Mouse (Mus musculus) cerebellum, postnatal 10 days (tissue): Measurements from ENCODE around the gene Sgpp2.

ENCODE experiments used
- DNase-seq, 2 experiments: peaks; one replicate each; pipeline ENCODE4 v3.0.0; 2021; ENCODE audit warnings: mixed read lengths in 2 of 2

The Sgpp2 gene

DNA sequence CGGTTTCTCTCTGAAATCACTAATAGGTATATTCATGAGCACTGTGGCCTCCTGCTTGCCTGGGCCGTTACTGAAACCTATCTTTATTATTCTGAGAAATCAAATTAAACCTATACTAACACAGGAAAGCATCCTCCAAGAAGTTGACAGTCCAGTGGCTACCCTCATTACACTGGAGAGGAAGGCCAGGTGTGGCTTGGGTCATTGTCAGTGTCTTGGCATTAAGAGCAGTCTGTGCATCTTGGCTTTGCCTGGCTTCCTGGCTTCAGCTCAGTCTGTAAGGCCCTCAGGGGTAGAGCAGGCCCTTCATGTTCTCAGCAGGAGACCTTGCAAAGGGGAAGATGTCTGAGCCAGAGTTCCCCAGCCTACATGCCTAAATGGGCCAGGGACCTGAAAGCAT is 99.3 kb downstream of the Sgpp2 start:
- no peak for DNase-seq

DNA sequence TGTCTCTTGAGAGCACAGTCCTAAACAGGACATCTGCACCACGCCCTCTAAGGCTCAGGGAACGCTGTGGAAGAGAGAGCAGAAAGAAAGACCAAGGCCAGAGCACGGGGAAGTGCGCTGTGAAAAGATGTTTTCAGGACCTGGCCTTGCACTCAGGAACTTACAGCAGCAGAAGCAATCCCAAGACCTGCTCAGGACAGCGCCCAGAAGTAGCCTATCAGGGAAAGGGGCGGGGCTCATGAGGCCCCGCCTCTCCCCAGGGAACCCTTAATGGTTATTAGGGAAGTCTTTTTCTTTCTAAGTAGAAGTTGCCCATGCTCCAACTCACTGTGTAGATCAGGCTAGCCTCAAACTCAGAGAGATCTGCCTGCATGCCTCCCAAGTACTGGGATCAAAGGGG is 102.5 kb downstream of the Sgpp2 start:
- no peak for DNase-seq

DNA sequence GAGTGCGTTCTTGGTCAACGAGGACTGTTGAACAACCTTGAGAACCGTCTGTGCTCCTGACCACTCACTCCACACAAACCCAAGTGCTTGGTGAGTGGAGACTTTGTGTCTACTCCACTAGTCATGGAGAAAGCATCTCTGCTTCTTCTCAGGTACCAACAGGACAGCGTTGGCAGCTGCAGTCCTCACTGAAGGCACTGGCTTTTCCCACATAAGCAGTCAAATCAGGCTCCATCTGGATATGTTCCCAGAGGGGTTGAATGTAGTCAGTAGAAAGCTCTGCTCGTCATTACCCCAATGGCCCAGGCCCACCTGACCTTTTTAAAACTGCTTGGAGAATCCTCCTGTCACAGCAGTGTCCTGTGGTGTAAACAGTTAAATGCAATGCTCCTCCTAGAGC is 104.3 kb downstream of the Sgpp2 start:
- no peak for DNase-seq

DNA sequence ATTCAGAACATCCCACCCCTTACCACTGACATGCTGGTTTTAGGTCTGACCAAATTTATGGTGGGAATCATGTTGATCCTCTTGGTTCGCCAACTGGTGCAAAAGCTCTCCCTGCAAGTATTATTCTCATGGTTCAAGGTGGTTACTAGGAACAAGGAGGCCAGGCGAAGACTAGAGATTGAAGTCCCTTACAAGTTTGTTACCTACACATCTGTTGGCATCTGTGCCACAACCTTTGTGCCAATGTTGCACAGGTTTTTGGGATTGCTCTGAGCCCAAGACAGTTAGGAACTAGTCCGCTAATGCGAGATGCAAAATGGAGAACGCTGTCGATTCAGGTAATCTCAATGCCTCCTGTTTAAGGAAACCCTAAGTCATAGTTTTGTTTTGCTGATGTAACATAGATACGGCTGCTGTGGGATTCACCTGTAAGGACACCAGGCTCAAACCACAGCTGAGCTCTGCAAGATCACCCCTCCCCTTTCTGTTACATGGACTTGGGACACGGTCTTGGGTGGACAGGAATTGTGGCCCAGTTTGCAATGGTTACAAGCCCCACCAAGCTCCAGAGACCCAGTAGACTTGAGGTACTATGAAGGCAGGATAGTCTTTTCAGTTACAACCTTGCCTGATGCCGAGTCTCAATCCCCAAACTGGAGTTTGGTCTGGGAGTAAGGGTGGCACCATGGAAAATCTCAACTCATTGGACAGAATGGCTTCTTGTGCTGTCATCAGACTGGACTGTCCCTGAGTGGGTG is 107.2 kb downstream of the Sgpp2 start:
- no peak for DNase-seq

DNA sequence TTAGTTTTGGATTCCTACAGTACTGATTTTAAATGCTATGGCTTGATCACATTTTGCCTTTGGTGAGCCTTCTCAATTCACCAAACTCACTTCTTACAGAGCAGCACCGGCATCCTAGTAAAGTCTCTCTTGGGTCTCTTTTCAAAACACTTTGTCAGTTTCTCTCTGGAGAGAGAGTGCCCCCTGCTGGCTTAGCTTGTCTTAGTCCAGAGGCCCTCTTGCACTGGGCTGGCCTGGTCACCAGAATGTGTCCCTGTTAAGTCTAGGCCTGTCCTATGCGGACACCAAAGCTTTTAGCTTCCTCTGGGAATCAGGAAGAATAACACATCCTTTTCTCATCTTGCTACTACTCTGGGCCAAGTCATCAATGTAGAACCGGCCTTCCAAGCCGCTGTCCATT is 109.4 kb downstream of the Sgpp2 start:
- DNase-seq = peak; percentile 92 to 96

DNA sequence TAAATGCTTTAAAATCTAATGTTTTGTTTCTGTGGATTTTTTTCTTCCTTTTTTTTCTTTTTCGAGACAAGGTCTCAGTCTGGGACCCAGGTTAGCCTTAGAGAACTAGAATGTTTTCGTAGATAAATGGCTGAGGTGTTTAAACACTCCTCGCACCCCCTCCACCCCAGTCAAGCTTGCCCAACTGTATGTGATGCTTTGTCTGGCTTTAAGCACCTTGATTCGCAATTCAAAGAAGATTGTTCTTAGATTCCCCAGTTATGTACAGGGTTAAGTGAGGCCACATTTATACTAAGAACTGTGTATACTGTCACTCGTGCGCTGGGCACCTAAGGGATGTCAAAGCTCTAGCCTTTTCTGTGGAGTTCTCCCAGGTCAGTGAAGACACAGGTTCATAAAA is 110.1 kb downstream of the Sgpp2 start:
- no peak for DNase-seq

DNA sequence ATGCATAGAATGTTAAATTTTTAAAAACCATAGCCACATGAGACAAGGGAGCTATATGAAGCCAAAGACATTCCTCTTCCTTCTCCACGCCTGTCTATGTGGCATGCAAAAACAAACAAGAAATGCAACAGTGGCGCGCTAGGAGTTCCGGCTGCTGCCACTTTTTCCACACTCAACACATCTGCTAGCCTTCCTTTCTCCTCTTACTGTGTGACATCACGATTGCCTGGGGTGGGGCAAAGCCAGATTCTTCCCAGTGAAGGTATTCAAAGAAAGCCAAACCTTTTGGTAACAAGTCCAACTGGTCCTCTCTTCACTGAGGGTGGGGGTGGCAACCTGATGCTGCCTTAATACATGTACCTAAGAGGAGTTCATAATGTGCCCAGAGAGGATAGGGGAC is 111.6 kb downstream of the Sgpp2 start:
- no peak for DNase-seq

DNA sequence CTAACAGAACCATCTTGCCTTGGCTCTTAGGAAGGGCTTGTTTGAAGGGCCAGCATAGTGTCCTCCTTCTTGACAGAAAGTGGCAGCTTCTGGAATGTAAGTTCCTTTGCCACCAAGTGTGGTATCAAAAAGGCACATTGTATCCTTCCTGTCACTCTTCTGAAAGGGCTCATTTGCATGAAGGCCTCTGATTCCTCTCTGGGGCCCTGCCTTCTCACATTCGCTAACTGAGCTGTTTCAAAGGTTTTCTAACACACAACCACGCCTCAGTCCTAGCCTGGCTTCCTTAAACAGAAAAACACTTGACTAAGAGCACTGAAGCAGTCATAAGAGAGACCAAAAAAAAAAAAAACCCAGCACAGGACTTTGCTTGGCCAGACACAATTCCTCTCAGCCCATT is 112.4 kb downstream of the Sgpp2 start:
- DNase-seq = no peak

DNA sequence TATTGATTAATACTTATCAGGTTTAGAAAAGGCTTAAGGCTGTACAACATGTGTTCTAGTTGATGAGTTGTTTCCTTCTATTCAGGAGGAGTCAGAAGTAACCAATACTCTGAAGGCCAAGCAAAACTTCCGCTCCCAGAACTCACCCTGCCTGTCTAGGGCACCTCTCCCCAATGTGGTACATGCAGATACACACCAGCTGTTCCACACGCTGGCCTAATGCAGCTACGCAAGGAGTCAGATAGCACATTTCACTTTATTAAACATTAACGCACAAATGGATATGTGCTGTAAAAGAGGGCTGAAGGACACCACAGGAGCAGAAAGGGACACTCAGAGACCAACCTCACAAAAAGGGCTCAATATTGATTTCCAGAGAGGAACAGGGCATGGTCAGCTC is 114.7 kb downstream of the Sgpp2 start:
- DNase-seq = no peak

DNA sequence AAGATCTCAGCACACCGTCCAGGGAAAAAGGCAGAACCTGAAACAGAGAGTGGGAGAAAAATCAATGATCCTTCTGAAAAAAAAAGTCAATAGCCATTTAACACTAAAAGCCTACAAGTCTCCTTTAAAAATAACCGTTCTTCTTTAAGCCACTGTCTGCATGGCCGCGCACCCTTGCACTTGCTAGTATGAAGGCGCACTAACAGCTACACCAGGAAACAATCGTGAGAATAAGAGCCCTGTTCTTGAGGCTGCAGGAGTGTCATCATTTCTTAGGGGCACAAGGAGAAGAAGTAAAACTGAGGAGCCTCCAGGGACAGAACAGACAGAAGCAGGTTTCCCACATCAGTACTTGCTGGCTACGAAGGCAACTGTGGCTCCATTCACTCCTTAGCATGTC is 115.2 kb downstream of the Sgpp2 start:
- DNase-seq = no peak

DNA sequence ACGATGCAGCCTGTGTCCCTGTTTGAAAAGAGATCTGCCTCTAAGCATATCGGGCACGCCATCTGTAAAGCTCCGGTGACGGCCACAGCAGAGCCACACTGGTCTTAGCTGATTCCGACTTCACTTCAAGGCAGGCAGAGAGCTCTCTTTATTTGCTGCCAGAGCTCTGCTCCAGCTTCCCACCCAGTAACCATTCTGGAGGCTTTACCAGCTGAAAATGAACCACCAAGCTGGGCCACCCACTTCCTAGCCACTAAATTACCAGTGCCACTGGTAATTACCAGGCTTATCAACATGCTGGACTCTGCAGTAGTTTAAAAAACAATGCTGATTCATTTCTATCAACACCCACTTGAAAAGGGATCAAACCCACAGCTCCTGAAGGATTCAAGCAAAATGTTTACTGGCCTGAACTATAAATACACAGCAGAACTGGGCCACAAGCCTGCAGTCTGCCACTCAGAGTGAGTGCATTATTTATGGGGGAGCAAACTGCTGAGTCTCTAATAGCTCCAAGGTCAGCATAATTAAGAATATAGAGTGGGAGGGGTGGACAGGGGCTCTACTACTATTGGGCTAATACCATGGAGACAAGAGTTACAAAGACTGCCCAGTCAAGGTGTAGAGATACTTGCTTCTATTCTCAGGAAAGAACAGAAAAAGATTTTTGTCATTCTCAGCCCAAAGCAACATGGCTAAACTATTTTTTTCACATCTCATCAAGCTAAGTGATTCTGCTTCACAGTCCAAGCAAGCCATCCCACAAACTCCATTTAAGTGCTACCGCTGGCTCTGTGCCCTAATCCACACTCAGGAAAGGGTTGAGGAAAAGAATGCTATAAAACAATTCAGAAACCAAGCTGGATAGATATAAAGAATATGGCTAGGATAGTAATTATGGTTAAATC is 115.9 kb downstream of the Sgpp2 start:
- DNase-seq = no peak

DNA sequence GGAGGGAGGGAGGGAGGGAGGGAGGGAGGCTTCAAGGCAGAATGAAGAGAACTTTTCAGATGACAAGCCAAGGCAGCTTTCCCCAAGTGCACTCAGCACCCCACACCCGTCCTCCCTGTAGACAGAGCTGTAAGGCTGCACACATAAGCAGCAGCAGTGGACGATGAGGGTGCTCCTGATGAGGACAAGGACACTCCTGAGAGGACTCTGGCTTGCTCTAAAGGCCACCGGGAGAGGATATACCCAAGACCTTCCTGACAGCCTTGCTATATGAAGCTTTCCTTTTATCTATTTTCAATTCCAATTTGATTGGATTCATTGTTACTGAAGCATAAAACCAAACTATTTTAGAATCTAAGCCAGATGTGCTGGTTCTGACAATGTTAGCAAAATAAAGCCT is 116.7 kb downstream of the Sgpp2 start:
- DNase-seq = no peak

DNA sequence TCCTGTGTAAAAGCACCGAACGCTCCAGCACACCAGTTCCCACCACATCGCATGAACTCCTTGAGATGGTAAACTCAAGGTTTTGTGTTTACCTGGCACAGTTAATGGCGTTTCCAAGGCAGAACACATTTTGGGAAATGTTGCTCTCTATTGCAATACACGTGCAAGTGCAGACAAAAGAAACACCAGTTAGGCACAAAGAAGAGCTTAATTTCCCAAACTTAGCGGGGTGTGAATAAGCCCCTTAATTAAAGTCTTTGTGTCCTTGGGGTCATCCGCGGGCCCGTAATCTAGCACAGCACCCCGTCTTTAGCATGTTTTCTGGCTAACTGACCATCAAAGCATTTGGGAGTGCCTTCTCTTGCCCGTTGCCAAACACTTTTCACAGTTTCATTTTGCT is 118.7 kb downstream of the Sgpp2 start:
- no peak for DNase-seq

DNA sequence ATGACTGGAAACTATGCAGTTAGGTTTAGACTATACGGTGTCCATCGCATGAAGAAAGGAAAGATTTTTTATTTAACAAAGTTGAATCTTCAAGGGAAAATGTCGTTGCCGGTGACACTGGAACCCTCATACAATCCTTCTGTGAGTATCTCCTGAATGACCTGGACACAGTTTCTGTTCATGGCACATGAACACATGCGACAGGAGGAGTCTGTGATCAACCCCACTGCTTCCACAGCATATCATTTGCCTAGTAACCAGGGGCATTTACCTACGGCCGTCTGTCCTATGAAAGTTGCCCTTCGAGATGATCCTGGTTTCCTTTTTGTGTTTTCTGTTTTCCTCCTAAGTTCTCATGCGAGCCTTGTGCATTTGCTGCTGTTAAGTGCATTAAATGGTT is 123.3 kb downstream of the Sgpp2 start:
- no peak for DNase-seq

DNA sequence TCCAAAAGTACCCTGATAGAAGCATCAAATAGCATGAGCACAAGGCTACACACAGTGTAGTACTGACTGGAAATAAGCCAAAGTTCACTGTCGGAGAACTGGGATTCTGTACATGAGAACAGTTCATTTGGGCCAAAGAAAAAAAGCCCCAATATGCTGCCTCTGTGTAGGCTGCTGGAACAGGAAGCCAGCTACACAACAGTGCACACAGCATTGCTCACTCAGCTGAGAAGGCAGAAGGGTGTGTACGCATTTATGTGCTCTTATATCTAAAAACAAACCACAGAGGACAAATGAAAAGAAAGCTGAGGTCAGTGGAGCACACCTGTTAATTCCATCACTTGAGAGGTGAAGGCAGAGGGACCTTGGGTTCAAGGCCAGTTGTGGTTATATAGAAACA is 125.8 kb downstream of the Sgpp2 start:
- no peak for DNase-seq

DNA sequence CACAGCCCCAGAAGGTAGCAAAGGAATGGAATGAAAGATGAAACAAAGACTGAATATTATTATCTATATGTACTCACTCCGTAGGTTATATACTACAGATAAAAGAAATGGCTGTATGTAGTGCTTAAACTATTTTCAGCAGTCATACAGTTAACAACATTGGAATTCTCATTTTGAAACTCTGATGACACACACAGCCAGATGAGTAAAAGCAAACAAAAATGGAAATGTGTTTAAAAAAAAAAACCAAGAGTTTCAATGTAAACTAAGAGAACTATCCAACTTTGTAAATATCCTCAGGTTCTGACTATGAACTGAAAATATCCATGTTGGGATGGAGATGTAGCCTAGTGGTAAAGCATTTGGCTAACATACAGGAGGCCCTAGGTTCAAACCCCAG is 126.3 kb downstream of the Sgpp2 start:
- DNase-seq = no peak

DNA sequence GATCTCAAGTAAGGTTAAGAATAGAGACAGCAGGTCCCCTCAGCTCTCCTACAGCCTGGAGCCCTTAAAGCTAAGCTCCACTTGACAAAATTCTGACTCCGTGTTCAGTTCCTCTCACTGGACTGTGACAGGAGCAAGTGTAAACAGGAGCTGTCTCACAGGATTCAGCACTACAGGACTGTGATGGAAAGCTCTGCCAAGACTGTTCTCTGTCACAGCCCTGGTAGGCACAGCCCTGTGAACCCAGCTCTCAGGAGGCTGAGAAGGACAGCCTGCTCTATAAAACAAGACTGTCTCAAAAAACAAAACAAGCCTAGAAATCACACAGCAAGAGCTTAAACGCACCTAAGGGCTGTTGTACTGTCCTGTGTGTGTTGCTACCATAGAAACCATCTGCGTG is 127.0 kb downstream of the Sgpp2 start:
- DNase-seq = no peak

DNA sequence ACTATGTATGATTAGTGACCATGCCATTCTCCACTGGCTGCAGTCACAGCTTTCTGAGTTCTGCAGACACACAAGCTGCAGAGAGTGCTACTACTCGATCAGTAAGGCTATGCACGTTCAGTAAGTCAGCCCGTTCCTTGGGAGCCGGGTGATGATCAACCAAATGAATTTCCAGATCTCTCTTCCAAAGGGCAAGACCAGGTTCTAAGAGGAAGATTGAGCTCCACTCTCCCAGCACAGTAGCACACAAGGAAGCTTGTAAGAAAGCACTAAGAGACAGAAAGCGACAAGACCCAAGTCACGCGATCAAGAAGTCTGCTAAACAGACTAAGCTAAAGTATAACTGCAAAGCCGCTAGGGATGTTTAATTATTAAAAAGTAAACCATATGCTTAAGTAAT is 130.6 kb downstream of the Sgpp2 start:
- no peak for DNase-seq

DNA sequence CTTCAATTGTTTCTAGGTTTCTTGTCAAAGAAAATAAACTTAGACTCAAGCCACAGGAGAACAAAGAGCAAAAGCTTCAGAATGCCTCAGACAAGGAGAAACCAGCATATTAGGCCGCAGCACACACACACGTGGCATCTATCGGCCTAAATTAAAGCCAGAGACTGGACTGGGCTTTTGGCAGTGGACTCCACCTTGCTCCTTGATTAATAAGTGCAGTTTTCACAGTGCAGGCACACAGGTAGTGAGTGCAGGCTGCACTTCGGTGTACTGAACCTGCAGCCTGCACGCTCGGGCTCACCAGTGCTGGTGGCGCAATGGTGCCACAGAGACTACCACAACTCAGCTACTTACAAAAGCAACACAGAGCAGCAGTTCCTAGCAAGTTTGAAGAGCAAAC is 132.9 kb downstream of the Sgpp2 start:
- no peak for DNase-seq

DNA sequence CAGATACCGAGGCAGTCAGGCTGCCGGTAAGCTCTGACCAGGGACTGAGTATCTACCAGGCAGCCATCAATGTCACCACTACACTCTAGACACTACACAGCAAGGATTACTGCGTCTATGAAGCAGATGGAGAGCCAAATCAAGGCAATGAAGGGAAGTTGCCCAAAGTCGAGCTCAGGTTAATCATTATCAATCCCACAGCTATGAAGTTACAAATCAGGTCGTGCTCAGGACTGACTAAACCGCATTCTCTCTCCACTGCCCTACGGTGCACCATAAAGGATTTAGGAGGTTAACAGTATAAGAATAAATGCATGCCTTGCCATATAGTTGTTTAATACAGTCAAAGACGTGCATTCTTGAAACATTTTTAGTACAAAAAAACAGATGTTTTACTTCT is 136.1 kb downstream of the Sgpp2 start:
- no peak for DNase-seq

DNA sequence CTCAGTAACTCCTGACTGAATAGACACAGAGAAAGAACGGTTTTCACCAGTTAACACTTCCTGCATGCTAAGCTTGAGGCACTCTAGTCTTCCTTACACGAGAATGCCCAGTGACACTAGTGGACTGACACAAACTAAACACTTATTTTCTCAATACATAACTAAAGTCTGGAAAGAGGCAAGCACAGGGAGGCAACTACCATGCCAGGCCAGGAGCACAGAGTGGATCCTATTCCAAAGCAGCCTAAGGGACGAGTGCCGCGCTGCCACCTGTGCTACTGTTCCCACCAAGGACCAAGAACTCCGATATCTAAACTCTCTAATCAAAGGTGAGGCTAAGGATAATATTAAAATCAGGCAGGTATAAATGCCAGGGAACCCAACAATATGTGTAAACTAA is 136.6 kb downstream of the Sgpp2 start:
- DNase-seq = no peak

DNA sequence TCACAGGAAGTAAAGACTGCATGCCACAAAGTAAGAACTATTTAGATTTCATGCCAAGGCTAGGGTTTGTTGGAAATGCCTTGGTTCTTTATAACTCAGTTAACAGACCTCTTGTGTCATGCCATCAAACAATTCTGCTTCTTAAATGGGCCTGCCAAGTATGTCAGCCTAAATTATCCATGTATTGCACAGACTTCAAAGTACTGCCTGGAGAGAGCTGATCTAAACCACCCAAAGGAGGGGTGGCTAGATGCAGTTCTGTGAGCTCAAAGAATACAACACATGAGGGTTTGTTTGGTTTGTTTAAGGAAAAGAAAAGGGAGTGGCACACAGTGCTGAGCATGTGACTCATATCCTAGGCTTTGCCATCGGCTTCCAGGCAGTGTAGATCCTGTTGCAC is 137.9 kb downstream of the Sgpp2 start:
- no peak for DNase-seq

DNA sequence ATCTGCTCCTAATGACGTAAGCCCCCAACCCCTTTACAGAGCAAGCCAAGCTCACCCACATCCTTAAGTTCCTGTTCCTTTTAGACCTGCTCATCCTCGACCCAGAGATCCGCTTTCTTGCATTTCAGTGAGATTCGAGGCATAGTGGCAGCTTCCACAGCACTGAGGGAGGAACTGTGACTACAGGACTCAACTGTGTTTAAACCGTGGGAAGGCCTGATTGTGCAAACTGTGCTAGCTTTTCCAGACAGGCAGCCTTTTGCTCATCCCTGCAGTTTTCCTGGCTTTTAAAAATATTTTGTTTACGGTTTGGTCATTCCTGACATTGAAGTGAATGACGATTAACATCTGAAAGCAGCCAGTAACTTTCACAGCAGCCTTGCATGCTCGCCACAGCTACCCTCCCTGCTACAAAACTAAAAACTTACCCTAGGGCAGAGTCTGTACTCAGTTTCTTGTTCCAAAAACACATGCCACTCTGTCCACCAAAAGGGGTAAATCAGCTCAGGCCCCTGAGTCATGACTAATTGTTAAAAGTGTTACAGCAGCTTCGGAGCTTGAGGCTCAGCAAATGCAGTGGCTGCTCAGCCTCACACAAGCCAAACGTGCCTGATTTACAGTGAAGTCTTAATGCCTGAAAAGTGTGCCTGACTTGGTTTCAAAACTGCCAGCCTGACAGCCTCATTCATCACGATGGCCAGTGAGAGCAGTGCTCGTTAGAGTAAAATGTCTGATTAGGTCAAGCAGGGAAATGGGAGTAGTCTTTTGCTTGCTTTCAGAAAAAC is 141.1 kb downstream of the Sgpp2 start:
- no peak for DNase-seq

DNA sequence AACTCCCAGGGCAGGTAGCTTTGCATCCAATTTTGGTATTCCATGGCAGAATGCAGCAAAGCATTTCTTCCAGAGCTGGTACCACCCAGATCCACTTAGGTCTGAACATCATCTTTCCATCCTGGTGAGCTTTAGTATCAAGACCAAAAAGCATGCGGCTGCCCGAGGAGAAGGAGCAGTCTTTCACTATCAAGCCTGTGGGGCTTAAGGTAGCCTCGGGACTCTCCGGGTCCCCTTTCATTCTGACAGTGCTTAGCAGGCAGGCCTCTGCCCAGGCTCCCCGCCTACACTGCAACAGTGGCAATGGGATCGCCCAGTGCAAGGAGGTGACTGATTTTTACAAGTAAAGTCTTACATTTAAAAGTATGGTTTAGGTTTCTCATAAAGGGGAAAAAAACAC is 142.4 kb downstream of the Sgpp2 start:
- no peak for DNase-seq
